ENCODE assay signal across 17 mouse cellular contexts in the genomic region with DNA sequence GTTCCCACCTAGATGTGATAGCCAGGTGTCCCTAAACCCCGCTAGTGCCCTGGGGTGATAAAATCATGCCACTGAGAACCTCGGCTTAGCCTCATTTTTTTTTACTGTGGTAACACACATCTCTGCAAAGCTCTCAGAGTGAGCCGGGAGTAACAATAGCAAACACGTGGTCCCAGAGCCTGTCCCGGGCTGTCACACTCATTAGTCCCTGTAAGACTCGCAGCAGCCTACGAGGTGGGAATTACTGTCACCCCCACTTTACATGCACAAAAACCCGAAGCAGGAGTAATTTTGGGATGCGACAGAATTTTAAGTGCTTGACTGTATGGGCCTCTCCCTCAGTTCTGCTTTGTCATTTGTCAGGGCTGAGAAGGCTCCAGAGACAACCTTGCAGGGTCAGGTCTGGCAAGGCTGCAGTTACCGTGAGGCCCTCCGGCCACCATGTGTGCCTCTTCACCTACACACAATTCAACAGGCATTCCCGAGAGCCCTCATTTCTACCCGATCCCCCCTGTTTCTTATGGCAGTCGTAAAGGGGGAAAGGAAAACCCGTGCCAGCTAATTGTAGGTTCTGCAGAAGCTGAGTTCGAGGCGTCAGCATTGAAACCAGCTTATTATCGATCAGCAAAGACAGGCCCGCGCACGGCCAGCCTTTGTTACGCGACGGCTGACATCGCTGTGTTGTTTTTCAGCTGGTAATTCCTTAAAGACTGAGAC.
DNase-seq lines count a peak whose midpoint lies in the region; ATAC-seq and TF ChIP-seq lines count a peak whose summit lies in the region.
"Had no signal": no experiment of that assay in that cellular context is flagged by ENCODE, and none has a peak within 500 bp of the region (broad histone marks: within the 10 kb centered on the region; RNA-seq: fewer than 3 reads in every experiment).

No protein-coding gene starts in this region.

- H3K36me3 ChIP-seq in hindbrain, embryonic 11.5 days (ENCODE audit: control insufficient read depth, insufficient read depth, low read length), result no peaks in the 10 kb centered on the region
- no peaks in the 10 kb centered on the region for H3K36me3 ChIP-seq in hindbrain, postnatal 0 days (ENCODE audit: insufficient read depth, low read length)
- H3K36me3 ChIP-seq in forebrain, postnatal 0 days (ENCODE audit: insufficient read depth), result no peaks in the 10 kb centered on the region
- H3K36me3 ChIP-seq in midbrain, embryonic 12.5 days, result no peaks in the 10 kb centered on the region
- no peaks in the 10 kb centered on the region for H3K36me3 ChIP-seq in neural tube, embryonic 15.5 days
- H3K36me3 ChIP-seq: liver, embryonic 12.5 days had no signal

- H3K9me3 ChIP-seq in hindbrain, embryonic 11.5 days (ENCODE audit: control insufficient read depth, low read length), result no peaks in the 10 kb centered on the region
- H3K9me3 ChIP-seq in hindbrain, postnatal 0 days (ENCODE audit: low read length), result no peaks in the 10 kb centered on the region
- H3K9me3 ChIP-seq in forebrain, postnatal 0 days (ENCODE audit: low read length), result no peaks in the 10 kb centered on the region
- H3K9me3 ChIP-seq in midbrain, embryonic 12.5 days, result no peaks in the 10 kb centered on the region
- H3K9me3 ChIP-seq in neural tube, embryonic 15.5 days (replicated peaks), result no peaks in the 10 kb centered on the region
- H3K9me3 ChIP-seq: liver, embryonic 12.5 days had no signal

- no peak overlapping the region for H3K4me2 ChIP-seq in hindbrain, embryonic 11.5 days (replicated peaks; ENCODE audit: low read depth, low read length)
- H3K4me2 ChIP-seq in hindbrain, postnatal 0 days (ENCODE audit: low read depth, low read length), result no peak overlapping the region
- H3K4me2 ChIP-seq in forebrain, postnatal 0 days (ENCODE audit: low read depth), result no peak overlapping the region; the same call in 1 of the 2 replicates
- no peak overlapping the region for H3K4me2 ChIP-seq in midbrain, embryonic 12.5 days (replicated peaks)
- H3K4me2 ChIP-seq in neural tube, embryonic 15.5 days, result no peak overlapping the region
- H3K4me2 ChIP-seq: liver, embryonic 12.5 days had no signal

- H3K4me3 ChIP-seq in hindbrain, embryonic 11.5 days (ENCODE audit: low read depth, low read length), result no peak overlapping the region
- no peak overlapping the region for H3K4me3 ChIP-seq in hindbrain, postnatal 0 days (ENCODE audit: low read length)
- no peak overlapping the region for H3K4me3 ChIP-seq in forebrain, postnatal 0 days (ENCODE audit: low read depth, low read length)
- H3K4me3 ChIP-seq in midbrain, embryonic 12.5 days, result no peak overlapping the region
- no peak overlapping the region for H3K4me3 ChIP-seq in neural tube, embryonic 15.5 days (replicated peaks)
- H3K4me3 ChIP-seq: gastrocnemius, adult 2 months; heart, adult 2 months; liver, embryonic 12.5 days had no signal

- H3K27me3 ChIP-seq in hindbrain, embryonic 11.5 days (ENCODE audit: control insufficient read depth, insufficient read depth, low read length), result peaks cover 2% of the 10 kb centered on the region; the same call in 1 of the 2 replicates
- H3K27me3 ChIP-seq in hindbrain, postnatal 0 days (ENCODE audit: insufficient read depth, low read length), result peaks cover 3% of the 10 kb centered on the region; the same call in 1 of the 2 replicates
- no peaks in the 10 kb centered on the region for H3K27me3 ChIP-seq in forebrain, postnatal 0 days (ENCODE audit: insufficient read depth, low read length)
- peaks cover 2% of the 10 kb centered on the region; the same call in 1 of the 2 replicates for H3K27me3 ChIP-seq in midbrain, embryonic 12.5 days
- H3K27me3 ChIP-seq in neural tube, embryonic 15.5 days (replicated peaks), result peaks cover 11% of the 10 kb centered on the region; the same call in 1 of the 2 replicates
- H3K27me3 ChIP-seq: CH12.LX; liver, embryonic 12.5 days had no signal

- H3K4me1 ChIP-seq in hindbrain, embryonic 11.5 days (replicated peaks; ENCODE audit: control insufficient read depth, insufficient read depth, low read length), result peaks cover 13% of the 10 kb centered on the region
- H3K4me1 ChIP-seq in hindbrain, postnatal 0 days (ENCODE audit: insufficient read depth, low read length), result peaks cover 14% of the 10 kb centered on the region
- peaks cover 21% of the 10 kb centered on the region for H3K4me1 ChIP-seq in forebrain, postnatal 0 days (ENCODE audit: insufficient read depth)
- H3K4me1 ChIP-seq in midbrain, embryonic 12.5 days, result peaks cover 58% of the 10 kb centered on the region
- peaks cover 26% of the 10 kb centered on the region for H3K4me1 ChIP-seq in neural tube, embryonic 15.5 days
- H3K4me1 ChIP-seq: liver, embryonic 12.5 days had no signal

- 41% methylated on average over 25 of the region's 25 CpGs for WGBS in hindbrain, embryonic 11.5 days
- WGBS in hindbrain, postnatal 0 days, result 41% methylated on average over 25 of the region's 25 CpGs
- 20% methylated on average over 25 of the region's 25 CpGs for WGBS in forebrain, postnatal 0 days
- 38% methylated on average over 25 of the region's 25 CpGs for WGBS in midbrain, embryonic 12.5 days
- WGBS in neural tube, embryonic 15.5 days, result 16% methylated on average over 25 of the region's 25 CpGs

- ATAC-seq in hindbrain, embryonic 11.5 days (ENCODE audit: low FRiP score), result no peak
- ATAC-seq in hindbrain, postnatal 0 days, result no peak
- peak; percentile 89 for ATAC-seq in forebrain, postnatal 0 days
- ATAC-seq in midbrain, embryonic 12.5 days (ENCODE audit: low FRiP score, low read depth), result peak; percentile 60
- no peak for ATAC-seq in neural tube, embryonic 15.5 days (ENCODE audit: low FRiP score)
- ATAC-seq: inflammation-experienced regulatory T-cells, adult 6 months; liver, embryonic 12.5 days had no signal

- no peak overlapping the region for H3K9ac ChIP-seq in hindbrain, embryonic 11.5 days (ENCODE audit: low read depth, low read length)
- H3K9ac ChIP-seq in hindbrain, postnatal 0 days (replicated peaks; ENCODE audit: low read length), result no peak overlapping the region
- H3K9ac ChIP-seq in forebrain, postnatal 0 days, result no peak overlapping the region; the same call in 1 of the 2 replicates
- no peak overlapping the region for H3K9ac ChIP-seq in midbrain, embryonic 12.5 days (replicated peaks)
- H3K9ac ChIP-seq in neural tube, embryonic 15.5 days (replicated peaks), result no peak overlapping the region
- H3K9ac ChIP-seq: liver, embryonic 12.5 days had no signal

- H3K27ac ChIP-seq in hindbrain, embryonic 11.5 days (ENCODE audit: low read depth, low read length), result peak overlapping the region; percentile 62
- no peak overlapping the region for H3K27ac ChIP-seq in hindbrain, postnatal 0 days
- H3K27ac ChIP-seq in forebrain, postnatal 0 days (ENCODE audit: low read depth, low read length), result peak overlapping the region; percentile 69
- peak overlapping the region; percentile 78 for H3K27ac ChIP-seq in midbrain, embryonic 12.5 days (replicated peaks)
- H3K27ac ChIP-seq in neural tube, embryonic 15.5 days (replicated peaks), result peak overlapping the region; percentile 10; the same call in 1 of the 2 replicates
- H3K27ac ChIP-seq: gastrocnemius, adult 2 months; heart, adult 2 months; liver, embryonic 12.5 days had no signal

- peak; percentile 45 for DNase-seq in hindbrain, embryonic 11.5 days (ENCODE audit: low spot score)
- DNase-seq in hindbrain, postnatal 0 days (ENCODE audit: low spot score), result no peak
- peak; percentile 60 for DNase-seq in forebrain, postnatal 0 days
- DNase-seq in embryo, embryonic 10.5 days (ENCODE audit: low spot score), result no peak
- no peak for DNase-seq in adrenal gland, adult 18-20 months (ENCODE audit: low spot score in 2 of 2)
- DNase-seq in layer of hippocampus, adult 11-12 months (ENCODE audit: low spot score), result no peak
- DNase-seq: cerebellum, postnatal 36 days; gastrocnemius, adult 2 months; heart, adult 2 months; kidney, postnatal 10 days; layer of hippocampus, adult 9-11 months; thymus, postnatal 25 days had no signal

- TF ChIP-seq CTCF in hindbrain, postnatal 0 days (IDR thresholded peaks at IDR 0.05; ENCODE audit: low read depth), result no peak
- no peak for TF ChIP-seq CTCF in forebrain, postnatal 0 days (IDR thresholded peaks at IDR 0.05; ENCODE audit: low read depth)

Comparison
In these comparisons a context has a peak if more than half of its experiments do, and no peak if none do; other contexts are left out.
1. DNase-seq: peak in hindbrain, embryonic 11.5 days (single experiment) and forebrain, postnatal 0 days (single experiment); none in hindbrain, postnatal 0 days (single experiment), embryo, embryonic 10.5 days (single experiment), adrenal gland, adult 18-20 months (0 of 2) and layer of hippocampus, adult 11-12 months (single experiment).
2. ATAC-seq: peak in forebrain, postnatal 0 days (single experiment) and midbrain, embryonic 12.5 days (single experiment); none in hindbrain, embryonic 11.5 days (single experiment), hindbrain, postnatal 0 days (single experiment) and neural tube, embryonic 15.5 days (single experiment).